Mouse (Mus musculus) fibroblast of lung, adult 2 months (primary cell): ENCODE measurements at regions not wholly inside any gene's neighbourhood (a gene's known extent, or its start where the extent isn't known, plus 50 kb on each side); places are given as distances from the start of the nearest gene placed in this dataset.

Experiments
- DNase-seq: peaks from one replicate; pipeline ENCODE4 v3.0.0-alpha.2; 2011; ENCODE audit warnings: low read depth

DNA sequence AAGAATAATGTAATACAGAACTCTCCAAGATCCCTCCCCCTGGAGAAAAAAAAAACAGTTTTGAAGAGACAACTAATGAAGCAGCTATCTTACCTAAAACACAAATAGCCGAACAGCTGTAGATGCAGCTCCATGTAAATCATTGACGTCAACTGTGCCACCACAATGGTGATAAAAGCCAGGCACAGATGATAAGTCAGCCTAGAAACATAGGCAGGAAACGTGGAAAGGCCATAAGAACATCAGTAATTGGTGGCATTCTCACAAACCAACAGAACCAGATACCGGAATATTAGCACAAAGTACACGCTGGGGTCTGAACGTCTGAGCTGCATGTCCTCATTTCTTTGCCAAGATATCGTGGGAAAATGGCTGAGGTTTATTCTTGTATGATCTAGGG is 51.2 kb upstream of the Gm45716 start:
- DNase-seq = no peak
